Mouse (Mus musculus) G1E (cell line): ENCODE measurements around the gene Necap1.

ENCODE experiments used
- CTCF ChIP-seq: IDR thresholded peaks from 2 replicates; pipeline ENCODE4 v1.5.1; 2012; ENCODE audit warnings: low read depth, low read length, inconsistent platforms, mixed read lengths
- GATA1 ChIP-seq: IDR thresholded peaks from 2 replicates; pipeline ENCODE4 v1.6.1; 2012; ENCODE audit warnings: borderline replicate concordance, low read length, inconsistent platforms, mixed read lengths
- POLR2AphosphoS5 ChIP-seq: IDR thresholded peaks from 2 replicates; pipeline ENCODE4 v1.6.1; 2012; ENCODE audit warnings: low read depth, low read length, inconsistent platforms; ENCODE audit not compliant: insufficient replicate concordance
- TAL1 ChIP-seq: conservative IDR thresholded peaks from 2 replicates; pipeline ENCODE4 v1.6.1; 2012; ENCODE audit warnings: low read depth, low read length, inconsistent platforms, mixed read lengths

DNA sequence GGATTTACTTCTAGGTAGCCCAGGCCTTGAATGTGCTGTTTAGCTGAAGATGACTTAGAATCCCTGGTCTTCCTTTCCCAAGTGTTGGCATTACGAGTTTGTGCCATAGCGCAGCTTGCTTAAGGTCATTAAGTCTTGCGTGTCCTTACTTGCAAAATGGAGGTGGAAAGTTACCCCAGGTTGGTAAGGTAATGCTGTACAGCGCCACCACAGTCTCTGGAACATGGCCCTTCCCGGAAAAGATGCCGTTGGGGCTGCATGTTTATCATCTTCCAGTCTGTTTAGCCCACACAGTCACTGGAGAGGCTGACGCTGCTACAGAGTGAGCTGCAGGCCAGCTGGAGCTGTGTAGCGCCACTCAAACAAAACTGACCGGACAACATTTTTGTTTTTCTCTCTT, 9.3 kb downstream of the Necap1 start:
- TF ChIP-seq CTCF (no peak), GATA1 (no peak), TAL1 (no peak), POLR2AphosphoS5 (no peak)
